Mouse (Mus musculus): ENCODE results near the gene Zmpste24.

DNA sequence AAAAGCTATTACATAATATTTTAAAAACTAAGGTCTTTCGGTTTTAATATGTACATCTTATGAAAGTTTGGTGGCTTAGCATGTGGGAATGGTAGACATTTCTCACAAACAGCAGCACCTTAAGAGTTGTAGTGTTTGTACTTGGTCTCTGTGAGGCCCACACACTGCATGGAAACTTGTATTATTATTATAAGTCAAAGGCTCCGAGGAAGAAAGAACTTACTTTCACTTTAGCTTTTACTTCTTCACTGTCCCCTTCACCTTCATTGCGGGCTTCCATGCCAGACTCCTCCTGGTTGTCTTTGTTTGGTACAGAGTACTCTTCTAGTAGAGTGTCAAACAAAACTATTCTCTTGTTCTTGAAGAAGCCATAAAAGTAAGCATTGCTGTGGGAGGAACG lies 23.8 kb downstream of the Zmpste24 start:
- TF ChIP-seq CTCF (IDR thresholded peaks at IDR 0.05; ENCODE audit: extremely low read depth, insufficient read depth, low read length) (no peak), POLR2A (IDR thresholded peaks at IDR 0.05; ENCODE audit: extremely low read depth, insufficient read depth, low read length) (no peak)
